Mouse (Mus musculus): ENCODE measurements around the gene Hoxd9. TPM values are rescaled to one million over a fixed set of nuclear protein-coding genes. Genes with fewer than 3 reads are reported as not detected.

The Hoxd9 gene
- polyA plus RNA-seq, 1 experiment = not detected

- Histone ChIP-seq H3K36me3 (ENCODE audit: control insufficient read depth) (no peaks in the 10 kb centered on the region), H3K27me3 (ENCODE audit: control insufficient read depth) (peaks cover 100% of the 10 kb centered on the region), H3K4me3 (replicated peaks) (no peak within 1 kb of the TSS), H3K4me1 (ENCODE audit: control insufficient read depth) (no peaks in the 10 kb centered on the region), H3K9me3 (ENCODE audit: control insufficient read depth, low read length) (no peaks in the 10 kb centered on the region; the same call in 1 of the 2 replicates)
- no peak for TF ChIP-seq GATA1 (IDR thresholded peaks at IDR 0.05; ENCODE audit: low read length)
- no peak for TF ChIP-seq TAL1 (IDR thresholded peaks at IDR 0.05; ENCODE audit: low read length)
These were observed 22.5 kb upstream of the Hoxd9 start, which contains the start of gene Hoxd12 for GRCm38 (mm10) chr2:74674881-74675665. Gene Hoxd12, plus strand, starts transcription at chr2:74675013.

- TF ChIP-seq TAL1 (IDR thresholded peaks at IDR 0.05; ENCODE audit: low read length) = no peak
- no peak for TF ChIP-seq GATA1 (IDR thresholded peaks at IDR 0.05; ENCODE audit: low read length)
- H3K27me3 ChIP-seq (ENCODE audit: control insufficient read depth) = peaks cover 100% of the 10 kb centered on the region
- H3K4me1 ChIP-seq (ENCODE audit: control insufficient read depth) = no peaks in the 10 kb centered on the region
These were observed 21.8 kb upstream of the Hoxd9 start for GRCm38 (mm10) chr2:74675666-74676282.

GRCm38 (mm10) chr2:74676376-74677052, 21.0 kb upstream of the Hoxd9 start:
- no peaks in the 10 kb centered on the region; the same call in 1 of the 2 replicates for H3K9me3 ChIP-seq (ENCODE audit: control insufficient read depth, low read length)
- no peaks in the 10 kb centered on the region for H3K4me1 ChIP-seq (ENCODE audit: control insufficient read depth)
- H3K27me3 ChIP-seq (ENCODE audit: control insufficient read depth) = peaks cover 100% of the 10 kb centered on the region
- TF ChIP-seq TAL1 (IDR thresholded peaks at IDR 0.05; ENCODE audit: low read length) = no peak
- H3K36me3 ChIP-seq (ENCODE audit: control insufficient read depth) = no peaks in the 10 kb centered on the region
- H3K4me3 ChIP-seq (replicated peaks) = no peak overlapping the region

More at GRCm38 (mm10) chr2:74675666-74676282, 21.8 kb upstream of the Hoxd9 start:
- H3K36me3 ChIP-seq (ENCODE audit: control insufficient read depth) = no peaks in the 10 kb centered on the region
- H3K4me3 ChIP-seq (replicated peaks) = no peak overlapping the region
- no peaks in the 10 kb centered on the region; the same call in 1 of the 2 replicates for H3K9me3 ChIP-seq (ENCODE audit: control insufficient read depth, low read length)

- peaks cover 100% of the 10 kb centered on the region for H3K27me3 ChIP-seq (ENCODE audit: control insufficient read depth)
- H3K4me3 ChIP-seq (replicated peaks) = no peak overlapping the region
- TF ChIP-seq GATA1 (IDR thresholded peaks at IDR 0.05; ENCODE audit: low read length) (no peak), TAL1 (IDR thresholded peaks at IDR 0.05; ENCODE audit: low read length) (no peak)
- H3K9me3 ChIP-seq (ENCODE audit: control insufficient read depth, low read length) = no peaks in the 10 kb centered on the region; the same call in 1 of the 2 replicates
- H3K36me3 ChIP-seq (ENCODE audit: control insufficient read depth) = no peaks in the 10 kb centered on the region
- no peaks in the 10 kb centered on the region for H3K4me1 ChIP-seq (ENCODE audit: control insufficient read depth)
These were observed 20.4 kb upstream of the Hoxd9 start for GRCm38 (mm10) chr2:74677106-74677505.

- no peak for TF ChIP-seq TAL1 (IDR thresholded peaks at IDR 0.05; ENCODE audit: low read length)
- no peak for TF ChIP-seq GATA1 (IDR thresholded peaks at IDR 0.05; ENCODE audit: low read length)
- Histone ChIP-seq H3K27me3 (ENCODE audit: control insufficient read depth) (peaks cover 100% of the 10 kb centered on the region), H3K4me3 (replicated peaks) (no peak within 1 kb of the TSS), H3K36me3 (ENCODE audit: control insufficient read depth) (no peaks in the 10 kb centered on the region), H3K4me1 (ENCODE audit: control insufficient read depth) (no peaks in the 10 kb centered on the region), H3K9me3 (ENCODE audit: control insufficient read depth, low read length) (peaks cover 2% of the 10 kb centered on the region; the same call in 1 of the 2 replicates)
These were observed 18.5 kb upstream of the Hoxd9 start, which contains the start of gene Hoxd11 for GRCm38 (mm10) chr2:74678891-74679595. Gene Hoxd11, plus strand, starts transcription at chr2:74679557.

GRCm38 (mm10) chr2:74679596-74679971, 17.9 kb upstream of the Hoxd9 start:
- Histone ChIP-seq H3K36me3 (ENCODE audit: control insufficient read depth) (no peaks in the 10 kb centered on the region), H3K9me3 (ENCODE audit: control insufficient read depth, low read length) (peaks cover 2% of the 10 kb centered on the region; the same call in 1 of the 2 replicates), H3K4me1 (ENCODE audit: control insufficient read depth) (no peaks in the 10 kb centered on the region), H3K27me3 (ENCODE audit: control insufficient read depth) (peaks cover 100% of the 10 kb centered on the region), H3K4me3 (replicated peaks) (no peak overlapping the region)
- TF ChIP-seq TAL1 (IDR thresholded peaks at IDR 0.05; ENCODE audit: low read length) (no peak), GATA1 (IDR thresholded peaks at IDR 0.05; ENCODE audit: low read length) (no peak)

GRCm38 (mm10) chr2:74679980-74680379, 17.5 kb upstream of the Hoxd9 start:
- Histone ChIP-seq H3K36me3 (ENCODE audit: control insufficient read depth) (no peaks in the 10 kb centered on the region), H3K27me3 (ENCODE audit: control insufficient read depth) (peaks cover 100% of the 10 kb centered on the region), H3K9me3 (ENCODE audit: control insufficient read depth, low read length) (peaks cover 2% of the 10 kb centered on the region; the same call in 1 of the 2 replicates), H3K4me3 (replicated peaks) (no peak overlapping the region), H3K4me1 (ENCODE audit: control insufficient read depth) (no peaks in the 10 kb centered on the region)
- TF ChIP-seq TAL1 (IDR thresholded peaks at IDR 0.05; ENCODE audit: low read length) (no peak), GATA1 (IDR thresholded peaks at IDR 0.05; ENCODE audit: low read length) (no peak)

- Histone ChIP-seq H3K4me1 (ENCODE audit: control insufficient read depth) (no peaks in the 10 kb centered on the region), H3K36me3 (ENCODE audit: control insufficient read depth) (no peaks in the 10 kb centered on the region), H3K4me3 (replicated peaks) (no peak overlapping the region), H3K9me3 (ENCODE audit: control insufficient read depth, low read length) (peaks cover 2% of the 10 kb centered on the region; the same call in 1 of the 2 replicates), H3K27me3 (ENCODE audit: control insufficient read depth) (peaks cover 100% of the 10 kb centered on the region)
- TF ChIP-seq TAL1 (IDR thresholded peaks at IDR 0.05; ENCODE audit: low read length) = no peak
- no peak for TF ChIP-seq GATA1 (IDR thresholded peaks at IDR 0.05; ENCODE audit: low read length)
These were observed 16.7 kb upstream of the Hoxd9 start for GRCm38 (mm10) chr2:74680561-74681398.
